Comparison of ENCODE assay signal across 34 mouse cellular contexts in genomic region chr1:36696411-36696810, GRCm38 (mm10). TPM values are rescaled to one million over a fixed set of nuclear protein-coding genes. Genes with fewer than 3 reads are reported as not detected.
DNase-seq lines count a peak whose midpoint lies in the region; ATAC-seq and TF ChIP-seq lines count a peak whose summit lies in the region.
"Had no signal": no experiment of that assay in that cellular context is flagged by ENCODE, and none has a peak within 500 bp of the region (broad histone marks: within the 10 kb centered on the region; RNA-seq: fewer than 3 reads in every experiment).

No protein-coding gene starts in this region.

- no peak for TF ChIP-seq EP300 in heart, adult 2 months (IDR thresholded peaks at IDR 0.05; ENCODE audit: insufficient read depth, low read depth, low read length)
- no peak for TF ChIP-seq EP300 in liver, embryonic 14.5 days (IDR thresholded peaks at IDR 0.05; ENCODE audit: low read depth)
- TF ChIP-seq EP300 in liver, postnatal 0 days (IDR thresholded peaks at IDR 0.05; ENCODE audit: low read depth) = no peak
- no peak for TF ChIP-seq EP300 in CH12.LX (IDR thresholded peaks at IDR 0.05; ENCODE audit: low read length)

- H3K4me2 ChIP-seq in heart, embryonic 16.5 days (ENCODE audit: low read depth, low read length) = no peak overlapping the region
- H3K4me2 ChIP-seq in liver, embryonic 14.5 days (ENCODE audit: low read depth) = no peak overlapping the region
- no peak overlapping the region for H3K4me2 ChIP-seq in liver, postnatal 0 days (ENCODE audit: low read depth, low read length)
- H3K4me2 ChIP-seq in CH12.LX (ENCODE audit: insufficient read depth, low read depth, poor library complexity, severe bottlenecking) = no peak overlapping the region
- H3K4me2 ChIP-seq in myocyte (ENCODE audit: low read depth) = no peak overlapping the region
- H3K4me2 ChIP-seq: embryonic facial prominence, embryonic 12.5 days; intestine, embryonic 15.5 days; liver, embryonic 15.5 days; neural tube, embryonic 12.5 days had no signal

- H3K4me1 ChIP-seq in heart, embryonic 16.5 days (ENCODE audit: control insufficient read depth, insufficient read depth, low read length) = peaks cover 6% of the 10 kb centered on the region
- peaks cover 2% of the 10 kb centered on the region; the same call in 1 of the 2 replicates for H3K4me1 ChIP-seq in heart, adult 2 months (ENCODE audit: control insufficient read depth, insufficient read depth, low read length)
- peaks cover 0 to 5% of the 10 kb centered on the region in 2 experiments; a peak in 2 of 4 replicates for H3K4me1 ChIP-seq in liver, embryonic 14.5 days (replicated peaks; ENCODE audit: control insufficient read depth in 2 of 2, insufficient read depth in 2 of 2, low read length in 1 of 2)
- H3K4me1 ChIP-seq in liver, postnatal 0 days (ENCODE audit: insufficient read depth) = 0 out of 2 replicates have a peak, but pooled peaks cover 8% of the 10 kb centered on the region
- peaks cover 0 to 10% of the 10 kb centered on the region in 2 experiments; a peak in 2 of 4 replicates for H3K4me1 ChIP-seq in CH12.LX (ENCODE audit: control insufficient read depth in 1 of 2, insufficient read depth in 2 of 2)

- ATAC-seq in heart, embryonic 16.5 days (replicated peaks; ENCODE audit: extremely low read depth, insufficient read depth, low FRiP score) = no peak
- no peak for ATAC-seq in liver, embryonic 14.5 days (ENCODE audit: insufficient read depth)
- ATAC-seq in liver, postnatal 0 days = no peak
- ATAC-seq: hindbrain, embryonic 16.5 days; intestine, embryonic 15.5 days had no signal

- no peak for TF ChIP-seq POLR2A in heart, adult 2 months (IDR thresholded peaks at IDR 0.05; ENCODE audit: insufficient read depth, low read depth, low read length)
- TF ChIP-seq POLR2A in CH12.LX (IDR thresholded peaks at IDR 0.05; ENCODE audit: low read depth, low read length) (no peak), myocyte (IDR thresholded peaks at IDR 0.05; ENCODE audit: insufficient read length, low read depth) (peak; percentile 16)

- H3K9me3 ChIP-seq in heart, embryonic 16.5 days (replicated peaks; ENCODE audit: control insufficient read depth, low read length) = no peaks in the 10 kb centered on the region
- no peaks in the 10 kb centered on the region for H3K9me3 ChIP-seq in liver, embryonic 14.5 days (ENCODE audit: control insufficient read depth, low read length)
- H3K9me3 ChIP-seq in liver, postnatal 0 days (ENCODE audit: low read length) = no peaks in the 10 kb centered on the region
- H3K9me3 ChIP-seq in CH12.LX (replicated peaks; ENCODE audit: low read length) = no peaks in the 10 kb centered on the region
- H3K9me3 ChIP-seq: embryonic facial prominence, embryonic 12.5 days; G1E; heart, embryonic 10.5 days; hindbrain, embryonic 10.5 days; intestine, embryonic 15.5 days; liver, embryonic 15.5 days; neural tube, embryonic 12.5 days had no signal

- peak; percentile 16 for TF ChIP-seq RAD21 in CH12.LX (IDR thresholded peaks at IDR 0.05; ENCODE audit: low read depth, low read length)

- H3K27me3 ChIP-seq in heart, embryonic 16.5 days (ENCODE audit: control insufficient read depth, insufficient read depth, low read length) = no peaks in the 10 kb centered on the region
- H3K27me3 ChIP-seq in heart, adult 2 months (ENCODE audit: control insufficient read depth, insufficient read depth, low read length) = no peaks in the 10 kb centered on the region
- no peaks in the 10 kb centered on the region for H3K27me3 ChIP-seq in liver, embryonic 14.5 days (ENCODE audit: control insufficient read depth, insufficient read depth, low read length)
- no peaks in the 10 kb centered on the region for H3K27me3 ChIP-seq in liver, postnatal 0 days (ENCODE audit: insufficient read depth, low read length)
- H3K27me3 ChIP-seq in CH12.LX (replicated peaks) (no peaks in the 10 kb centered on the region), myocyte (ENCODE audit: control insufficient read depth, insufficient read depth, insufficient read length) (no peaks in the 10 kb centered on the region)
- H3K27me3 ChIP-seq: embryonic facial prominence, embryonic 12.5 days; intestine, embryonic 15.5 days; liver, embryonic 15.5 days; neural tube, embryonic 12.5 days had no signal

- no peak overlapping the region for H3K4me3 ChIP-seq in heart, embryonic 16.5 days (ENCODE audit: low read length)
- H3K4me3 ChIP-seq in heart, adult 2 months = no peak overlapping the region
- H3K4me3 ChIP-seq in liver, embryonic 14.5 days (ENCODE audit: insufficient read depth in 1 of 2, low read depth in 2 of 2, low read length in 2 of 2) = no peak overlapping the region
- H3K4me3 ChIP-seq in liver, postnatal 0 days (ENCODE audit: low read depth, low read length) = no peak overlapping the region
- H3K4me3 ChIP-seq in CH12.LX (replicated peaks in 1 of 3; ENCODE audit: low read depth in 2 of 3, low read length in 2 of 3, poor library complexity in 1 of 3) = no peak overlapping the region
- no peak overlapping the region for H3K4me3 ChIP-seq in myocyte
- H3K4me3 ChIP-seq: embryonic facial prominence, embryonic 12.5 days; heart, embryonic 10.5 days; hindbrain, embryonic 10.5 days; intestine, embryonic 15.5 days; liver, embryonic 15.5 days; neural tube, embryonic 12.5 days had no signal

- H3K9ac ChIP-seq in heart, embryonic 16.5 days (ENCODE audit: low read length) = no peak overlapping the region
- no peak overlapping the region for H3K9ac ChIP-seq in heart, adult 2 months (ENCODE audit: low read depth, low read length)
- no peak overlapping the region for H3K9ac ChIP-seq in liver, embryonic 14.5 days (replicated peaks)
- no peak overlapping the region for H3K9ac ChIP-seq in liver, postnatal 0 days (replicated peaks)
- H3K9ac ChIP-seq in CH12.LX (ENCODE audit: insufficient read depth, low read depth) = no peak overlapping the region
- H3K9ac ChIP-seq: embryonic facial prominence, embryonic 12.5 days; intestine, embryonic 15.5 days; liver, embryonic 15.5 days; neural tube, embryonic 12.5 days had no signal

- 43% methylated on average over 6 of the region's 6 CpGs for WGBS in heart, embryonic 16.5 days
- WGBS in heart, adult 2 months = 34% methylated on average over 6 of the region's 6 CpGs
- whole genome bisulfite sequencing in liver, embryonic 14.5 days (ENCODE audit: insufficient replicate concordance) = 65% methylated on average over 6 of the region's 6 CpGs
- 60% methylated on average over 6 of the region's 6 CpGs for WGBS in liver, postnatal 0 days (ENCODE audit: insufficient replicate concordance)

- H3ac ChIP-seq in myocyte (ENCODE audit: control insufficient read depth, insufficient read length) = no peak overlapping the region

- DNase-seq in heart, adult 2 months = no peak
- no peak for DNase-seq in liver, embryonic 14.5 days (ENCODE audit: low read depth in 3 of 3, low spot score in 3 of 3)
- no peak for DNase-seq in liver, postnatal 0 days
- DNase-seq in CH12.LX (ENCODE audit: extremely low read depth) = no peak
- DNase-seq in embryo, embryonic 9.5 days (ENCODE audit: extremely low spot score) = no peak
- DNase-seq: cerebellum, adult 8-10 months; cerebellum, postnatal 25 days; gastrocnemius, postnatal 10 days; heart, postnatal 10 days; kidney, adult 2 months; kidney, postnatal 10 days; layer of hippocampus, postnatal 36 days; left cerebral cortex, postnatal 4 days; liver; lung, postnatal 14 days; midbrain, embryonic 14.5 days; right cerebral cortex, adult 18-20 months; spleen, adult 18-20 months; thymus, adult 18-20 months; thymus, postnatal 25 days had no signal

- TF ChIP-seq CTCF in heart, adult 2 months (IDR thresholded peaks at IDR 0.05) = no peak
- TF ChIP-seq CTCF in liver, embryonic 14.5 days (IDR thresholded peaks at IDR 0.05; ENCODE audit: low read depth) = 0 out of 2 replicates have a peak, but pooled peaks have one; percentile 2
- TF ChIP-seq CTCF in liver, postnatal 0 days (IDR thresholded peaks at IDR 0.05; ENCODE audit: low read depth) = no peak
- peak in 1 of 2 experiments; percentile 37; a peak in 2 of 4 replicates for TF ChIP-seq CTCF in CH12.LX (conservative IDR thresholded peaks at IDR 0.05 in 1 of 2, IDR thresholded peaks at IDR 0.05 in 1 of 2; ENCODE audit: low read depth in 2 of 2, low read length in 2 of 2)

- H3K79me2 ChIP-seq in heart, adult 2 months (replicated peaks; ENCODE audit: control insufficient read depth, insufficient read depth, low read length) = peaks cover 2% of the 10 kb centered on the region; the same call in 1 of the 2 replicates
- H3K79me2 ChIP-seq in CH12.LX (replicated peaks; ENCODE audit: control insufficient read depth, extremely low read depth, insufficient read depth, poor library complexity, severe bottlenecking) = peaks cover 12% of the 10 kb centered on the region
- H3K79me2 ChIP-seq in myocyte (ENCODE audit: control insufficient read depth, insufficient read depth) = peaks cover 13% of the 10 kb centered on the region

- H3K27ac ChIP-seq in heart, embryonic 16.5 days (ENCODE audit: low read length) = 0 out of 2 replicates have a peak overlapping the region, but pooled peaks have one; percentile 7
- H3K27ac ChIP-seq in heart, adult 2 months = no peak overlapping the region
- H3K27ac ChIP-seq in liver, embryonic 14.5 days = no peak overlapping the region
- H3K27ac ChIP-seq in liver, postnatal 0 days (ENCODE audit: low read depth) = no peak overlapping the region
- H3K27ac ChIP-seq in CH12.LX (ENCODE audit: insufficient read depth, low read depth) = no peak overlapping the region
- H3K27ac ChIP-seq: embryonic facial prominence, embryonic 12.5 days; heart, embryonic 10.5 days; hindbrain, embryonic 10.5 days; intestine, embryonic 15.5 days; liver, embryonic 15.5 days; neural tube, embryonic 12.5 days had no signal

- dilution Hi-C loops in CH12.LX (cut with MboI; ENCODE audit: extremely low pct_ligation_motif_present, extremely low pct_unique_long_range_greater_than_20kb, low sequenced_read_pairs) = no loop called here

- intact Hi-C loops in heart, adult 2 months (cut with DNase I) = loop anchor here (10.0 kb wide), 1 partner anchor 342 kb away; no protein-coding TSS in a partner anchor

- in situ Hi-C loops in CH12.LX (cut with MboI; ENCODE audit: low pct_ligation_motif_present, low pct_unique_long_range_greater_than_20kb, low sequenced_read_pairs) = no loop called here

- H3K36me3 ChIP-seq in heart, embryonic 16.5 days (ENCODE audit: control insufficient read depth, insufficient read depth) = peaks cover 43% of the 10 kb centered on the region
- H3K36me3 ChIP-seq in heart, adult 2 months (ENCODE audit: control insufficient read depth, insufficient read depth, low read length) = no peaks in the 10 kb centered on the region; the same call in none of the 2 replicates
- peaks cover 29% of the 10 kb centered on the region for H3K36me3 ChIP-seq in liver, embryonic 14.5 days (replicated peaks; ENCODE audit: control insufficient read depth, insufficient read depth, low read depth)
- peaks cover 38% of the 10 kb centered on the region for H3K36me3 ChIP-seq in liver, postnatal 0 days (replicated peaks; ENCODE audit: insufficient read depth, low read length)
- H3K36me3 ChIP-seq in CH12.LX (replicated peaks in 1 of 2; ENCODE audit: control insufficient read depth in 1 of 2, insufficient read depth in 1 of 2, low read length in 1 of 2) (peaks cover 47 to 78% of the 10 kb centered on the region in 2 experiments), myocyte (ENCODE audit: control insufficient read depth, insufficient read depth) (peaks cover 22% of the 10 kb centered on the region)

RNA-seq across cellular contexts. Expression of gene Cox5b, which starts 5.2 kb away (rescaled TPM):
- 1,342 and 1,400 TPM in 2 replicates for polyA plus RNA-seq in heart, embryonic 16.5 days (2015; fragmentation: Nextera tagmentation; extraction: Ambion mirVana)
- total RNA-seq in heart, adult 2 months (2021) = 1,000 to 10,000 TPM; 2,054 to 2,380 TPM
- 1,765 and 1,963 TPM in 2 replicates for polyA plus RNA-seq in heart, adult 2 months (2012; rRNA removed)
- polyA plus RNA-seq in liver, embryonic 14.5 days (2012; rRNA removed) = 179 and 292 TPM in 2 replicates
- polyA plus RNA-seq in liver, embryonic 14.5 days (2014; fragmentation: Nextera tagmentation; extraction: Ambion mirVana) = 515 and 525 TPM in 2 replicates
- 620 and 664 TPM in 2 replicates for polyA plus RNA-seq in liver, postnatal 0 days (2015; fragmentation: Nextera tagmentation; extraction: Ambion mirVana)
- total RNA-seq in CH12.LX (2012; rRNA removed) (448 and 523 TPM in 2 replicates), CH12.LX (2014; rRNA removed) (476 and 504 TPM in 2 replicates)
- polyA plus RNA-seq in CH12.LX (2012; ENCODE audit: insufficient read length, low read depth) (538 and 599 TPM in 2 replicates), myocyte (2012; fragmentation: generic; extraction: Trizol) (1,086 TPM)

RNA-seq across cellular contexts. Expression of gene Fam178b, which starts 13.4 kb away (rescaled TPM):
- 0.62 and 1.6 TPM in 2 replicates for polyA plus RNA-seq in heart, embryonic 16.5 days (2015; fragmentation: Nextera tagmentation; extraction: Ambion mirVana)
- total RNA-seq in heart, adult 2 months (2021) = under 1 TPM in 1 of 2 experiments, not detected in 1; 0.39 TPM
- polyA plus RNA-seq in heart, adult 2 months (2012; rRNA removed) = 0.80 and 1.5 TPM in 2 replicates
- 0.21 TPM in 2 replicates for polyA plus RNA-seq in liver, embryonic 14.5 days (2012; rRNA removed)
- 0.27 TPM in 1 of 2 replicates, not detected in the other for polyA plus RNA-seq in liver, embryonic 14.5 days (2014; fragmentation: Nextera tagmentation; extraction: Ambion mirVana)
- polyA plus RNA-seq in liver, postnatal 0 days (2015; fragmentation: Nextera tagmentation; extraction: Ambion mirVana) = 0.16 and 0.37 TPM in 2 replicates
- total RNA-seq in CH12.LX (2012; rRNA removed) (not detected in 2 replicates), CH12.LX (2014; rRNA removed) (not detected in 2 replicates)
- polyA plus RNA-seq in CH12.LX (2012; ENCODE audit: insufficient read length, low read depth) (0.50 TPM in 1 of 2 replicates, not detected in the other), myocyte (2012; fragmentation: generic; extraction: Trizol) (1.5 TPM)
- total RNA-seq: G1E; layer of hippocampus, postnatal 36 days; left cerebral cortex, postnatal 4 days had no signal
- polyA plus RNA-seq: forebrain, embryonic 11.5 days; G1E had no signal

RNA-seq across cellular contexts. Expression of gene 4933424G06Rik, which starts 13.5 kb away (rescaled TPM):
- not detected in 2 replicates for polyA plus RNA-seq in heart, embryonic 16.5 days (2015; fragmentation: Nextera tagmentation; extraction: Ambion mirVana)
- not detected for total RNA-seq in heart, adult 2 months (2021)
- polyA plus RNA-seq in heart, adult 2 months (2012; rRNA removed) = not detected in 2 replicates
- not detected in 2 replicates for polyA plus RNA-seq in liver, embryonic 14.5 days (2012; rRNA removed)
- not detected in 2 replicates for polyA plus RNA-seq in liver, embryonic 14.5 days (2014; fragmentation: Nextera tagmentation; extraction: Ambion mirVana)
- not detected in 2 replicates for polyA plus RNA-seq in liver, postnatal 0 days (2015; fragmentation: Nextera tagmentation; extraction: Ambion mirVana)
- not detected in 2 replicates for total RNA-seq in CH12.LX (2012; rRNA removed)
- 0.49 TPM in 1 of 2 replicates, not detected in the other for total RNA-seq in CH12.LX (2014; rRNA removed)
- polyA plus RNA-seq in CH12.LX (2012; ENCODE audit: insufficient read length, low read depth) = not detected in 2 replicates
- 0.12 TPM for polyA plus RNA-seq in myocyte (2012; fragmentation: generic; extraction: Trizol)
- total RNA-seq: adrenal gland, adult 18-20 months; gastrocnemius, postnatal 10 days; heart, postnatal 10 days; layer of hippocampus, postnatal 36 days had no signal
- polyA plus RNA-seq: embryonic facial prominence, embryonic 12.5 days; G1E; gonadal fat pad, adult 2 months; heart, embryonic 10.5 days; kidney, adult 2 months; large intestine, adult 2 months; liver, embryonic 15.5 days; neural tube, embryonic 12.5 days had no signal

RNA-seq across cellular contexts. Expression of gene Actr1b, which starts 17.8 kb away (rescaled TPM):
- polyA plus RNA-seq in heart, embryonic 16.5 days (2015; fragmentation: Nextera tagmentation; extraction: Ambion mirVana) = 85.2 and 96.6 TPM in 2 replicates
- 10 to 100 TPM; 89.8 to 98.1 TPM for total RNA-seq in heart, adult 2 months (2021)
- 94.8 and 122 TPM in 2 replicates for polyA plus RNA-seq in heart, adult 2 months (2012; rRNA removed)
- 20.7 and 27.5 TPM in 2 replicates for polyA plus RNA-seq in liver, embryonic 14.5 days (2012; rRNA removed)
- 21.4 and 22.2 TPM in 2 replicates for polyA plus RNA-seq in liver, embryonic 14.5 days (2014; fragmentation: Nextera tagmentation; extraction: Ambion mirVana)
- polyA plus RNA-seq in liver, postnatal 0 days (2015; fragmentation: Nextera tagmentation; extraction: Ambion mirVana) = 19.3 and 21.3 TPM in 2 replicates
- total RNA-seq in CH12.LX (2012; rRNA removed) = 66.2 and 81.8 TPM in 2 replicates
- total RNA-seq in CH12.LX (2014; rRNA removed) = 61.0 and 63.6 TPM in 2 replicates
- 71.2 and 76.6 TPM in 2 replicates for polyA plus RNA-seq in CH12.LX (2012; ENCODE audit: insufficient read length, low read depth)
- 111 TPM for polyA plus RNA-seq in myocyte (2012; fragmentation: generic; extraction: Trizol)
